Comparison of ENCODE assay signal across 8 mouse cellular contexts in the genomic region with DNA sequence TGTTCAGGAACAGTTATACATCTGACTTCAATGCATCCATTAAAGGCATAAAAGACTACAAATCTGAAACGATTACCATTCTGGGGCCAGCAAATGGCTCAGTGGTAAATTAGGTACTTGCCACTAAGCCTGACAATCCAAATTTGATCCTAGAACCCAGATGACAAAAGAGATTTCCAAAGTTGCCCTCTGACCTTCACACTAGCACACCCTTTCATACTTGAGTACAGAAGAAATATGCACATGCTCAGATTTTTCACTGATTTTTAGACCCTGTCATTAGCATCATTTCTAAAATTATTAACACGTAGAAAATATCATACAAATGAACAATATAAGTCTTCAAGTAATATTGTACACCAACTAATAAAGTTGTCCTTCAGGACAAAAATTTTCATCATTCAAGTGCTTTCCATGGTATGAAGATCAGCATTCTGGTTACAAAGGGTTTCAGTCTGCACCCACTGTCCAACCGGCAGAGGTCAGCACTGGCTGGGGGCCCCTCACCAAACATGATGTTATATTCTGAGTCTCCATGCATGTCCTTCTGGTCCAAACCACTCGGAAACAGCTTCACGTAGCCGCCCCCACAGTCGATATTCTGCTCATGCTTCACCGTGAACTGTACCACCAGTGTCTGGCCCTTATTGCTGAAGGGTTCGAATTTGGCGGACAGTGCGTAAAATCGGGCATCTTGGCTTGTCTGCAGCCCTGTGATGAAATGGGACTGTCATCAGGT. TPM values are rescaled to one million over a fixed set of nuclear protein-coding genes. Genes with fewer than 3 reads are reported as not detected.
A peak's percentile ranks its signal among the peaks of the same experiment; 100 is the strongest.
DNase-seq lines count a peak whose midpoint lies in the region; ATAC-seq and TF ChIP-seq lines count a peak whose summit lies in the region.

No protein-coding gene starts in this region.

- H3K27ac ChIP-seq in hindbrain, embryonic 11.5 days (ENCODE audit: low read depth, low read length), result 0 out of 2 replicates have a peak overlapping the region, but pooled peaks have one; percentile 80
- H3K27ac ChIP-seq in limb, embryonic 14.5 days (replicated peaks; ENCODE audit: low read depth, low read length), result no peak overlapping the region
- H3K27ac ChIP-seq in midbrain, postnatal 0 days (ENCODE audit: low read depth, low read length), result peak overlapping the region; percentile 91

- ATAC-seq in hindbrain, embryonic 11.5 days (ENCODE audit: low FRiP score), result no peak
- no peak for ATAC-seq in limb, embryonic 14.5 days (ENCODE audit: low FRiP score, low read depth)
- ATAC-seq in midbrain, postnatal 0 days (ENCODE audit: low FRiP score), result no peak

- TF ChIP-seq CTCF in midbrain, postnatal 0 days (IDR thresholded peaks at IDR 0.05), result peak; percentile 74

- H3K27me3 ChIP-seq in hindbrain, embryonic 11.5 days (ENCODE audit: control insufficient read depth, insufficient read depth, low read length), result no peaks in the 10 kb centered on the region
- H3K27me3 ChIP-seq in limb, embryonic 14.5 days (ENCODE audit: control insufficient read depth, insufficient read depth, low read length), result no peaks in the 10 kb centered on the region
- H3K27me3 ChIP-seq in midbrain, postnatal 0 days (ENCODE audit: insufficient read depth, low read length), result no peaks in the 10 kb centered on the region

- WGBS in hindbrain, embryonic 11.5 days, result 15% methylated on average over 12 of the region's 12 CpGs
- WGBS in limb, embryonic 14.5 days, result 12% methylated on average over 12 of the region's 12 CpGs
- WGBS in midbrain, postnatal 0 days, result 17% methylated on average over 12 of the region's 12 CpGs

- peak overlapping the region; percentile 96 for H3K4me3 ChIP-seq in hindbrain, embryonic 11.5 days (ENCODE audit: low read depth, low read length)
- peak overlapping the region; percentile 79 for H3K4me3 ChIP-seq in limb, embryonic 14.5 days (replicated peaks; ENCODE audit: low read length)
- H3K4me3 ChIP-seq in midbrain, postnatal 0 days (ENCODE audit: low read depth, low read length), result peak overlapping the region; percentile 89

- TF ChIP-seq POLR2A in limb, embryonic 14.5 days (IDR thresholded peaks at IDR 0.05; ENCODE audit: borderline replicate concordance, extremely low read depth, insufficient read depth, insufficient read length), result no peak

- H3K9me3 ChIP-seq in hindbrain, embryonic 11.5 days (ENCODE audit: control insufficient read depth, low read length), result no peaks in the 10 kb centered on the region
- no peaks in the 10 kb centered on the region for H3K9me3 ChIP-seq in limb, embryonic 14.5 days (ENCODE audit: control insufficient read depth, low read length)
- H3K9me3 ChIP-seq in midbrain, postnatal 0 days (ENCODE audit: low read length), result no peaks in the 10 kb centered on the region

- H3K4me1 ChIP-seq in hindbrain, embryonic 11.5 days (replicated peaks; ENCODE audit: control insufficient read depth, insufficient read depth, low read length), result peaks cover 7% of the 10 kb centered on the region; the same call in 1 of the 2 replicates
- H3K4me1 ChIP-seq in limb, embryonic 14.5 days (ENCODE audit: control insufficient read depth, insufficient read depth, low read length), result peaks cover 20% of the 10 kb centered on the region; the same call in 1 of the 2 replicates
- 0 out of 2 replicates have a peak, but pooled peaks cover 4% of the 10 kb centered on the region for H3K4me1 ChIP-seq in midbrain, postnatal 0 days (ENCODE audit: insufficient read depth, low read length)

- H3K9ac ChIP-seq in hindbrain, embryonic 11.5 days (ENCODE audit: low read depth, low read length), result peak overlapping the region; percentile 99
- peak overlapping the region; percentile 92 for H3K9ac ChIP-seq in limb, embryonic 14.5 days (ENCODE audit: low read depth, low read length, severe bottlenecking)
- H3K9ac ChIP-seq in midbrain, postnatal 0 days (replicated peaks; ENCODE audit: low read length, poor library complexity, severe bottlenecking), result peak overlapping the region; percentile 81

- peak overlapping the region; percentile 74 for H3K4me2 ChIP-seq in hindbrain, embryonic 11.5 days (replicated peaks; ENCODE audit: low read depth, low read length)
- H3K4me2 ChIP-seq in limb, embryonic 14.5 days (replicated peaks; ENCODE audit: low read depth, low read length, severe bottlenecking), result peak overlapping the region; percentile 65
- H3K4me2 ChIP-seq in midbrain, postnatal 0 days (ENCODE audit: low read depth, low read length, poor library complexity, severe bottlenecking), result peak overlapping the region; percentile 89

- H3K36me3 ChIP-seq in hindbrain, embryonic 11.5 days (ENCODE audit: control insufficient read depth, insufficient read depth, low read length), result peaks cover 28% of the 10 kb centered on the region
- H3K36me3 ChIP-seq in limb, embryonic 14.5 days (ENCODE audit: control insufficient read depth, insufficient read depth, low read length), result peaks cover 49% of the 10 kb centered on the region
- peaks cover 35% of the 10 kb centered on the region for H3K36me3 ChIP-seq in midbrain, postnatal 0 days (ENCODE audit: insufficient read depth, low read length)

- DNase-seq in cerebellum, adult 18-20 months, result peak; percentile 48 to 58
- no peak for DNase-seq in cerebellum, adult 11 months
- DNase-seq in A20 (ENCODE audit: low read depth, low spot score), result peak; percentile 61
- DNase-seq in embryo, embryonic 11 days, result peak; percentile 59
- peak; percentile 60 for DNase-seq in hindbrain, embryonic 11.5 days (ENCODE audit: low spot score)
- DNase-seq in limb, embryonic 14.5 days (ENCODE audit: low spot score), result no peak
- DNase-seq in midbrain, postnatal 0 days (ENCODE audit: low spot score), result peak; percentile 57
- DNase-seq in urinary bladder, postnatal 10 days (ENCODE audit: low spot score), result no peak

RNA-seq across cellular contexts. Expression of gene Calr, which starts 1.2 kb away (rescaled TPM):
- polyA plus RNA-seq in hindbrain, embryonic 11.5 days (2014; fragmentation: Nextera tagmentation; extraction: Ambion mirVana), result 837 and 845 TPM in 2 replicates
- 575 and 831 TPM in 2 replicates for polyA plus RNA-seq in limb, embryonic 14.5 days (2012; rRNA removed)
- polyA plus RNA-seq in limb, embryonic 14.5 days (2014; fragmentation: Nextera tagmentation; extraction: Ambion mirVana), result 802 and 827 TPM in 2 replicates
- 369 and 436 TPM in 2 replicates for total RNA-seq in midbrain, postnatal 0 days (2014; rRNA removed)
- polyA plus RNA-seq in midbrain, postnatal 0 days (2015; fragmentation: Nextera tagmentation; extraction: Ambion mirVana), result 444 and 445 TPM in 2 replicates

RNA-seq across cellular contexts. Expression of gene Rad23a, which starts 5.1 kb away (rescaled TPM):
- 88.6 and 91.3 TPM in 2 replicates for polyA plus RNA-seq in hindbrain, embryonic 11.5 days (2014; fragmentation: Nextera tagmentation; extraction: Ambion mirVana)
- 82.0 and 82.4 TPM in 2 replicates for polyA plus RNA-seq in limb, embryonic 14.5 days (2012; rRNA removed)
- 104 and 109 TPM in 2 replicates for polyA plus RNA-seq in limb, embryonic 14.5 days (2014; fragmentation: Nextera tagmentation; extraction: Ambion mirVana)
- total RNA-seq in midbrain, postnatal 0 days (2014; rRNA removed), result 43.8 and 57.5 TPM in 2 replicates
- polyA plus RNA-seq in midbrain, postnatal 0 days (2015; fragmentation: Nextera tagmentation; extraction: Ambion mirVana), result 83.5 and 88.3 TPM in 2 replicates

RNA-seq across cellular contexts. Expression of gene Farsa, which starts 11.3 kb away (rescaled TPM):
- polyA plus RNA-seq in hindbrain, embryonic 11.5 days (2014; fragmentation: Nextera tagmentation; extraction: Ambion mirVana), result 89.6 and 91.4 TPM in 2 replicates
- polyA plus RNA-seq in limb, embryonic 14.5 days (2012; rRNA removed), result 105 and 123 TPM in 2 replicates
- polyA plus RNA-seq in limb, embryonic 14.5 days (2014; fragmentation: Nextera tagmentation; extraction: Ambion mirVana), result 78.4 and 81.2 TPM in 2 replicates
- total RNA-seq in midbrain, postnatal 0 days (2014; rRNA removed), result 74.8 and 84.6 TPM in 2 replicates
- polyA plus RNA-seq in midbrain, postnatal 0 days (2015; fragmentation: Nextera tagmentation; extraction: Ambion mirVana), result 92.7 and 103 TPM in 2 replicates

RNA-seq across cellular contexts. Expression of gene Gadd45gip1, which starts 14.2 kb away (rescaled TPM):
- 36.0 and 37.2 TPM in 2 replicates for polyA plus RNA-seq in hindbrain, embryonic 11.5 days (2014; fragmentation: Nextera tagmentation; extraction: Ambion mirVana)
- 39.8 and 45.6 TPM in 2 replicates for polyA plus RNA-seq in limb, embryonic 14.5 days (2012; rRNA removed)
- 43.2 and 44.9 TPM in 2 replicates for polyA plus RNA-seq in limb, embryonic 14.5 days (2014; fragmentation: Nextera tagmentation; extraction: Ambion mirVana)
- total RNA-seq in midbrain, postnatal 0 days (2014; rRNA removed), result 27.5 and 28.2 TPM in 2 replicates
- 42.9 and 45.1 TPM in 2 replicates for polyA plus RNA-seq in midbrain, postnatal 0 days (2015; fragmentation: Nextera tagmentation; extraction: Ambion mirVana)

RNA-seq across cellular contexts. Expression of gene Dand5, which starts 22.9 kb away (rescaled TPM):
- 6.2 and 7.1 TPM in 2 replicates for polyA plus RNA-seq in hindbrain, embryonic 11.5 days (2014; fragmentation: Nextera tagmentation; extraction: Ambion mirVana)
- polyA plus RNA-seq in limb, embryonic 14.5 days (2012; rRNA removed), result 5.7 and 5.9 TPM in 2 replicates
- 6.4 and 6.9 TPM in 2 replicates for polyA plus RNA-seq in limb, embryonic 14.5 days (2014; fragmentation: Nextera tagmentation; extraction: Ambion mirVana)
- total RNA-seq in midbrain, postnatal 0 days (2014; rRNA removed), result 7.6 and 7.7 TPM in 2 replicates
- polyA plus RNA-seq in midbrain, postnatal 0 days (2015; fragmentation: Nextera tagmentation; extraction: Ambion mirVana), result 12.6 and 14.5 TPM in 2 replicates

Comparison
In these comparisons a context has a peak if more than half of its experiments do, and no peak if none do; other contexts are left out.
1. DNase-seq: peak in cerebellum, adult 18-20 months (2 of 2), A20 (single experiment), embryo, embryonic 11 days (single experiment), hindbrain, embryonic 11.5 days (single experiment) and midbrain, postnatal 0 days (single experiment); none in cerebellum, adult 11 months (single experiment), limb, embryonic 14.5 days (single experiment) and urinary bladder, postnatal 10 days (single experiment).
2. Peak in every context shown above with its lines, with median percentiles within 50 percentile points of each other: H3K4me2 ChIP-seq, H3K4me3 ChIP-seq and H3K9ac ChIP-seq.